Mouse (Mus musculus): ENCODE measurements around the gene Ehbp1.

Ehbp1 gene

GRCm38 (mm10) chr11:22194607-22195006 is 147.5 kb downstream of the Ehbp1 start:
- no peak for DNase-seq

DNA sequence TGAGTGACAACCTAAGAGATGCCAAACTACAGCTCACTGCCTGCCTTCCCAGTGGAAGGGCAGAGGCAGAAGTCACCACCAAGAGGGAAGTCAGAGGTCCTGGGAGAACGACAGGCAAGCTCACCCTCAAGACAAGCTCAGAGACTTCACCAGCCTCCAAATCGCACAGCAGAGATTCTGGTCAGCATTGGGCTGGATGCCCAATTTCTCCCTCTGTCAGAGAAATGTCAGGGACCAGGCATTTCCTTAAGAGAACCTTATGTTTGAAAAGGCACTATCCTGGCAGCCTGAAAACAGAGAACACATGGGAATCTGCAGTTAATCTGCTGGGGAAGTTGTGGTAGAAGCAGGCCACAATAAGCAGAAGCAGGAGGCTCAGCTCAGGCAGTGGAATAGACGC is 151.5 kb downstream of the Ehbp1 start:
- DNase-seq, result no peak

DNA sequence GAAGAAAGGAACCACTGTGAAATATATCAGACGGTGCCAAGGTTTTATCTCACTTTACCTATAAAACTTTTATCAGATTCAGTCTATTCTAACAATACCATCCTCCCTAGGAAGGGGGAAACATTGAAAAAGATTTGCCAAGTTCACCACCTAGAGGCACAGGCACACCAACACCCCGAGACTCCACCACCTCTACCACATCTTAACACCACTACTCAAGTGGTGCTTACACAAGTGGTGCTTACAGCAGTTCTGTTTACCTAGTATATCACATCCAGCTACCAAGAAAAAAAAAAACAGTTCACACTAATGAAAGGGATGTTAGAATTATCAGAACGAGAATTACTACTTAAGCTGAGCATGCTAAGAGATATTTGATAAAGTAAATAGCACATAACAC is 152.1 kb downstream of the Ehbp1 start:
- DNase-seq, result no peak

GRCm38 (mm10) chr11:22181530-22182501 is 160.3 kb downstream of the Ehbp1 start:
- DNase-seq, result no peak

GRCm38 (mm10) chr11:22180146-22180545 is 161.9 kb downstream of the Ehbp1 start:
- DNase-seq, result no peak

DNA sequence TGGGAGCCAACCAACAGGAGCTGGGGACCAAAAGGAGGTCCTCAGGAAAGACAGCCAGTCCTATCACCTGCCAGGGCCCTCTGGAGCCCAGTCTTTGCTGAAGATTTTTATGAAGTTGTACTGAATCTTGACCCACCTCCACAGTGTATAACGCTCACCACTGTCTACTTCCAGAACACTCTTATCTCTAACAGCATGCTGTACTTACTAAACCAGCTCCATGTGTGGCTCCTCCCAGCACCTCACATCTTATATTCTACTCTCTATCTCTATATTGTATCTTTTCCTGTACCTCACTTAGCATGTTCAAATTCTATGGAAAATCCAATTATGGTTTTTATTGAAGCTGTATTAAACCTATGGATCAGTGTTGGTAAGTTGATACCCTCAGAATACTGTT is 163.5 kb downstream of the Ehbp1 start:
- no peak for DNase-seq

DNA sequence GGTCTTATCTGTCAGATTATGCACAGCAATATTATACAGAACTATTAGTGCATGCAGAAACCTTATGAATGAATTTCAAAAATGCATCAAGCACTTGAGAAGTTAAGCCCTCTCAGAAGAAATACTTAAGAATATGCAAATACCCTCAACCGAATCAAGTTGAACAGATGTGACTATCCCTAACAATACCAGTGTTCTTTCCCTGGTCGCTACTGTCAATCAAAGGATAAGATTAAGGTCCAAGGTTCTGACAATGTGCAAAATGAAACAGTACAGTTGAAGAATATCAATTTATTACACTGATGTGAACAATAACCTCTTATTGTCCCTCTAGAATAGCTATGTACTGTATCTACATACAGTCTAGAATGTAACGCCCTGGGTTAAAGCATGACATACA is 167.8 kb downstream of the Ehbp1 start:
- no peak for DNase-seq

GRCm38 (mm10) chr11:22170962-22171638 is 171.0 kb downstream of the Ehbp1 start:
- no peak for DNase-seq

GRCm38 (mm10) chr11:22157882-22158281 is 184.2 kb downstream of the Ehbp1 start:
- DNase-seq, result no peak

GRCm38 (mm10) chr11:22156182-22156581 is 185.9 kb downstream of the Ehbp1 start:
- DNase-seq, result no peak

- DNase-seq, result no peak
Observed at GRCm38 (mm10) chr11:22155366-22156095, 186.6 kb downstream of the Ehbp1 start.

- DNase-seq, result peak; percentile 35
Observed at GRCm38 (mm10) chr11:22154501-22155294, 187.4 kb downstream of the Ehbp1 start.

DNA sequence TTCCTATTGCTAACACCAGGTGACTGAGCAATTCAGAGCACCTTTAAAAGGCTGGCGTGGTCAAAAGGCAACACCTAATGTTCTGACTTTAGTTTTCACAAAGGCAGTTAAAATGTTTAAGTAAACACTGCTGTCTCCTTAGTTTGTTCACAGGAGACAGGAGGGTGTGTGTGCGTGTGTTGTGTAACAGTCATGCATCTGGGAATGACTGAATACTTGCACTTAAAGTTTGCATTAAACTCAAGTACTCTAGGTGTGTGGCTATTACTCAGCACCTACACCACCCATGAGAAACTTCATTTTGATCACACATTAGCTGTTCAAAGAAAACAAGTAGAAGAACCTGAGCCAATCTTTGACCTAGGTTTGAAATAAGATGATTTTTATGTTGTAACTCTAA is 201.4 kb downstream of the Ehbp1 start:
- DNase-seq, result no peak

- DNase-seq, result no peak
Observed at GRCm38 (mm10) chr11:22138466-22138865, 203.6 kb downstream of the Ehbp1 start.

DNA sequence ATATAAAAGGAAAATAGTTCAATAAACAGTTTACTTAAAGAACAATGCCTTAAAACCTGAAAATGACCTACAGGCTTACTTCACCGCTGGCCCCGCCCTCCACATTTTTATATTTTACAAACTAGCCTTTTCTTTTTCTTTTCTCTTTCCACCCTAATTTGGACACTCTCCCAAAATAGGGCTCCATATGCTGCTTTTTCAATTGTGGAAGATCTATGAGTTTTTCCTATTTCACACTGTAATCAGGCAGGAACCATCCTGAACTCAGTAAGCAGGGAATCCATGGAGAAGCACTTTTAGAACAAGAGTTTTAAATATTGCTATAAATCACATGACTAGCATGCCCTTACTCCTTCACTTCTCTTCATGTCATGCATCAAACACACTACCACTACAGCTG is 216.9 kb downstream of the Ehbp1 start:
- no peak for DNase-seq

DNA sequence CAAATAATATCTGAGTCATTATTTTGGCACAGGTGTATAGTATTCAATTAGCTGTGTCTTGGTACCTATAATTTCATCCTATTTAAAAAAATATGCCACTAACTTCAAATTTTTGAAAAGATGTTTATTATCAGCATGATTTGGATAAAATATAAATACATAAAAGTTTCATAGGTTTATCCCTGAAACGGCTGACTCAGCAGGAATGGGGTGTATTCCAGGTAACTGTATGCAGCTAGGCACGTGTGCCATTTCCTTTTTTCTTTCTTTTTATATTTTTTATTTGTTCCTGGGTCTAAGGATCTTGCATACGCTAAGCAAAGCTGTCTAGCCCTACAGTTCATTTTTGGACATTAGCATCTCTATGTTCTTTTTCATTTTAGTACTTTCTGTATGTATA is 223.2 kb downstream of the Ehbp1 start:
- no peak for DNase-seq

DNA sequence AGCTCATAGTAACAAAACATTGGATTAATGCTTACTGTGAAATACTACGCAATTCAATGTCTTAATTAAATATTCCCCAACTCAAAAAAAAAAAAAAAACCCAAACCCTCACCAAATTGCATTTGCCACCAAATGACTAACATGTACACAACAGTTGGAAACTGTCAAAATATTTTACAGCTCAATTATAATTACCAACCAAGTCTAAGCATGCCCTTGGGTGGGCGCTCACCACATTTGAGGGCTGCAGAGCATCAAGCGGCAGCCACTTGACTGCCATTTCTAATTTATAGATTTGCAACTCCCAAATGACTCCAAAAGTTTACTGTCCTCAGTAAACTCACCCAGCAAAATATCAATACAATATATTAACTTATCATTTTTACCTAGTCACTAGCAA is 229.9 kb downstream of the Ehbp1 start:
- DNase-seq, result no peak

- DNase-seq, result no peak
Observed at GRCm38 (mm10) chr11:22089346-22089745, 252.7 kb downstream of the Ehbp1 start.

DNA sequence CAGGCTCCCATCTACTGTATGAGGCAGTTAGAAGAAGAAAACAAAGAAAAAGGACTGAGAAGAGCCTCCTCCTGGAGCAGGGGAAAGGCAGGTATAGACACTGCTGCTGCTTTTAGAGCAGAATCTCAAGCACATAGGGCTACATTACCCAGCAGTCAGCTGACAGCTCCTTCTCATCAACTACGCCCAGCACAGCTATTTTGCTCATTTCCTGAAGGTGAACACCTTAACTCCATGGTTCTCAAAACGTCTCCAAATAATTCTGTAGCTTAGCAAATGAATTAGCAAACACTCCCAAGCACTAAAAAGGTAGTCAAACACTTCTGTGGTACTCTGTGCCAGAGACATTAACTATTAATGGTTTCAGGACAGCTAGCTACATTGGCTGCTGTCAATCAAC is 278.7 kb downstream of the Ehbp1 start:
- DNase-seq, result peak; percentile 3

DNA sequence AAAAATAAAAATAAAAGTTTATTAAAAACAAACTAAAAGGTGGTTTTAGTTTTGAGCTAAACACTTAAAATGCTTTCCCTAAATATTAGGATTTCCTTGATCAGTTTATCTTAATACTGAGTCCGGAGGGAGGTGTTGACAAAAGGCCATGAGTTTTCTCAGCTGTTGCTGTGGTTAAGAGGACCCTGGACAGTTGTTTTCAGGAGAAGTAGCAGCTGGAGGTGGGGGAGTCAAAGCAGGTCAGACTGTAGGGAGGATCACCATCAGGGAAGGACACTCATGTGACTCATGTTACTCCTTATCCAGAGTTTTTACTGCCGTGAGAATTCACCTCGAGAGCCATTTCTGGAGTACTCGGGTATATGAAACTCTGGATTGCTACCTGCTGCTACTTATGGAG is 280.4 kb downstream of the Ehbp1 start:
- DNase-seq, result no peak

DNA sequence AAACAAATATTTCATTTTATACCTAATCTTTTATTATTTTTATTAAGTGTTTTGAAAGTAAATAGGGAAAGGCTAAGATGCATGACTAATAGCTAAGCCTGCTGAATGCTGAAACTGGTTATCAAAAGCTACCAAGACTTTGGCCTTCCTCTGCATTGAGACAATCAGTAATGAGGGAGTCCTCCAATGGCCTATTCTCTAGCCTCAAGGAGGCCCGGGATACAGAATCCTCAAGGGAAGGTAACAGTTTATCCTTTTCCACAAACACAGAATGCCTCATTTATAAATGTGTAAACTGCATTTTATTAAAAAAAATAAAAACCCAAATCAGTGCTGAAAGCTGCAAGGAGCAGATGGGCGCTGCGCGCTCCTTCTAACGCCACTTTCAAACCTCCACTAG is 284.6 kb downstream of the Ehbp1 start:
- DNase-seq, result no peak

DNA sequence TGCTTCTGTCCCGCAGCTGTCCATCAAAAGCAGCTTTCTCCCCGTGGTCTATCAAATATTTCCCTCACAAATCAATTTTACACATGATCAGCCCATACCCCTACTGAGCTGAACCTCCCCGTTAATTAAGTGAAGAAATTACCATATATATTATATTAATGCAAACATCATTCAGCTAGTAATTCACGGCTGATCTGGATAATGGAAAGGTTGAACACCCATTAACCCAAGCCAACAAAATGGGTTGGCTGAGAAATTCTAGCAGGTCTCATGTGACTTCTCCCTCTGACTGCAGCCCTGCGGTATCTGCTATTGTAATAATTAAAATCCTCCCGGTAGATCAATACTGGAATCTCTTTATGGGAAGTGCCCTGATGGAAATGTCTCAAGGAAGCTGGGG is 286.2 kb downstream of the Ehbp1 start:
- DNase-seq, result no peak

Measured in lung, postnatal 14 days (tissue).